Mouse (Mus musculus) testis, adult 10 weeks (tissue): ENCODE data around the gene Pcbp3. TPM values are rescaled to one million over a fixed set of nuclear protein-coding genes. Genes with fewer than 3 reads are reported as not detected.

ENCODE experiments used
- polyA plus RNA-seq: library from polyadenylated mRNA; stranded (reverse); fragments of 350-450 nt; fragmentation: Illumina TruSeq; extraction: RNeasy Lipid Tissue Mini Kit (QIAGEN cat#74804); gene quantifications from one replicate; pipeline ENCODE4 v1.2.3, GENCODE M21; 2014; ENCODE audit warnings: low read depth, low replicate concordance

The Pcbp3 gene
- 79.7 TPM for polyA plus RNA-seq

DNA sequence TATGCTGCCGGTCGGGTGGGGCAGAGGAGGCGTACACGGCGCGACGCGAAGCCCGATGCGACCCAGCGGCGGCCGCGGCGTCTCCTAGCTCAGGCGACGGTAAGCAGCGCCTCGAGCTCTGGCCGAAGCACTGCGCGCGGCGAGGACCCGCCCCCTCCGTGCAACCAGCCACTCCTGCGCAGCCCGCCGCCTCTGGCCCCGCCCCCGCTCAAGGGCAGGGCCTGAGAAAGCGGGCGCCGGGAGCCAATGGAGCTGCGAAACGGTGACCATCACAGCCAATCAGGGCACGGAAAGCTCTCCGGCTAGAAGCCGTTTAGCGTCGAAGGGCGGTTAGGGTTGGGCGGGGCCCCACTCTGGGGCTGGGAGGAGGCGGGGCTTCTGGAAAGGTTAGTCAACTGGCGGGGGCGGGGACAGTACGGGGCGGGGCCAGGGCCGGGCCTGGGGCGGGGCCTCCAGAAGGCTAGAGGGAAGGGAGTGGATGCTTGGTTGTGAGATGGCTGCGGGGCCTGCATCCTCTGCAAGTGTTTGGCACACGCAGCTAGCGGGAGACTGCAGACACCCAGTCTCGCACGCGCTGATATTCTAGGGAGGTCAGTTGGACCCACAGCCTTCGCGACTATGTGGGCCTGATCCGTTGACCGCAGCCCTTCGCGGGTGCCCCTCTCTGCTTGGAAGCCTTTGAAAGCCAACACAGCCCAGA is at the start of gene Pcbp3:
Pcbp3 (minus strand) TSS at position 98 of the 700 bp plus-strand sequence.

DNA sequence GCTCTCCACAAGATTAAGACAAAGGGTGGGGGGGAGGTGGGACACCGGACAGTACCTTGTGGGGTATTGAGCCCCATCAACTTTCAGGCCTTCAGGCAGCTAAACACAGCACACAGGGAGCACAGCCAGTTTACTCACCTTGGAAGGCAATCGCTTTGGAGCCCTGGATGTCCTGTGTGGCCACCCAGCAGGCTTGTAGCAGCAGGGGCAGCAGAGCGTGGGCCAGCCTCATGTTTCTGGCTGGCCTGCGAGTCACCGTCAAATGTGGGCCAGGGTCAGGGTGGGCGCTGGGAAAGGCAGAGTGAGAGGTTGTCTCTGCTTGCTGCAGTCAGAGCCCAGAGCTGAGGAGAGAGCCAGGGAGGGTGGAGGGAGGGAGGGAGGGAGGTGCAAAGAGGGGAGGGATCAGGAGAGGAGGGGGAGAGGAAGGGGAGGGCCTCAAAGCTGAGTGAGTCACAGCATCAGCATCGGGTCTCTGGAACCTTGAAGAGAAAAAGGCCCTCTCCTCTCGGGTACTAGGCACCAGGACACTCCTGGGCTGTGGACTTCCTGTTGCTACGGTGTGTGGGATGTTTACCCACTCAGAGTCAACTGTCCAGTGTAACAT is 235.9 kb downstream of the Pcbp3 start, which contains the start of gene Col6a1:
Col6a1 (minus strand) TSS at position 487 of the 604 bp plus-strand sequence.

Other genes starting within 250 kb of the Pcbp3 start
- gene Col6a1, start 235.7 kb downstream of the Pcbp3 start, polyA plus RNA-seq = 2.1 TPM
- gene Slc19a1, start 70.4 kb upstream of the Pcbp3 start, polyA plus RNA-seq = 0.24 TPM
- 1.3 TPM for gene Col18a1, start 204.7 kb upstream of the Pcbp3 start, polyA plus RNA-seq